Mouse (Mus musculus): ENCODE data around the gene St6galnac6. TPM values are rescaled to one million over a fixed set of nuclear protein-coding genes. Genes with fewer than 3 reads are reported as not detected.

The St6galnac6 gene
- 13.3 and 25.7 TPM in 2 replicates for polyA plus RNA-seq (2011; ENCODE audit: insufficient read depth, insufficient read length, low replicate concordance, missing spikeins)

GRCm38 (mm10) chr2:32599409-32599808, at the start of gene St6galnac6:
Gene St6galnac6 (plus strand): TSS chr2:32599709.
- 80% methylated on average over 3 of the region's 3 CpGs for WGBS
- H3K27ac ChIP-seq (ENCODE audit: control insufficient read depth, insufficient read depth, low read depth, low read length, poor library complexity), result no peak within 1 kb of the TSS
- no peak within 1 kb of the TSS for H3K4me3 ChIP-seq (replicated peaks; ENCODE audit: control insufficient read depth, low read depth, low read length)
- TF ChIP-seq CTCF (IDR thresholded peaks at IDR 0.05; ENCODE audit: control insufficient read depth, insufficient read depth, low read length) (no peak), POLR2A (IDR thresholded peaks at IDR 0.05; ENCODE audit: borderline replicate concordance, control insufficient read depth, low read depth, low read length) (no peak)
- H3K4me1 ChIP-seq (ENCODE audit: control insufficient read depth, insufficient read depth, low read length), result peaks cover 1% of the 10 kb centered on the region; the same call in 1 of the 2 replicates

DNA sequence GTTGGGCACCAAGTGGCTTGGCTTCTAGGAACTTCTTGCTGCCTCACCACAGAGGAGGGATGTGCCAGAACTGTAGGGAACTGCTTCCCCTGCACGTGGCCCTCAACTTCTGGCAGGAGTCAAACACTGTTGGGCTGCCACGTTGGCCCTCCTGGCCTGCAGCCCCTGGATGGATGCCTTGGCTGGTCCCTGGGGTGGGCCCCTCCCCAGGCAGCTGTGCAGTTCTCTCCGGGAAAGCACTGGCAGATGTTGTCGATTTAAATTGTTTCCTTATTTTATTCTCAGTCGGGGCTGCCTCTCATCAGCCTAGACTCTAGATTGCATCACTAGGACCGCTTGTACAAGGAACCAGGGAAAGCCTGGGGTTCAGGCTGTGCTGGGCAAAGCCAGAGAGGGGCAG, 49.7 kb upstream of the St6galnac6 start:
- no peak for TF ChIP-seq CTCF (IDR thresholded peaks at IDR 0.05; ENCODE audit: control insufficient read depth, insufficient read depth, low read length)
- TF ChIP-seq POLR2A (IDR thresholded peaks at IDR 0.05; ENCODE audit: borderline replicate concordance, control insufficient read depth, low read depth, low read length), result no peak
- H3K4me1 ChIP-seq (ENCODE audit: control insufficient read depth, insufficient read depth, low read length), result peaks cover 7% of the 10 kb centered on the region
- no peak overlapping the region for H3K4me3 ChIP-seq (replicated peaks; ENCODE audit: control insufficient read depth, low read depth, low read length)
- no peak overlapping the region for H3K27ac ChIP-seq (ENCODE audit: control insufficient read depth, insufficient read depth, low read depth, low read length, poor library complexity)
- WGBS, result 8% methylated on average over 6 of the region's 6 CpGs

DNA sequence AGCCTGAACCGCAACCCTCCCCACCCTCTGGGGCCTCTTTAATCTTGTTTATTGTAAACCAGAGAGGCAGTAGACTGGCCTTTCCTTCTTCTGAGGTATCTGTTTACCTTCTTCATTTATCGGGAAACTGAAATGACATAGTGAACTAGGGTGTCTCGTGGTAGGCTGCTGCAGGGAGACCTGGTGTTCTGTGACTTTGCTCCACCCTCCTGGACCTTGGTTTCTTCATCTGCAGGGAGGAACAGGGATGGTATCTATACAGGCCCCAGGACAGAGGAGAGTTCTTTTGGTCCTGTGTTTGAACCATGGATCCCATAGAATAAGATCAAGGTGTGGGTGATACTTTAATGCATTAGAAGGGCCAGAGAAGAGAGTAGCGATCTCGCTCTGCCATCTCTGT, 48.3 kb upstream of the St6galnac6 start:
- WGBS, result 83% methylated on average over 5 of the region's 5 CpGs
- H3K4me1 ChIP-seq (ENCODE audit: control insufficient read depth, insufficient read depth, low read length), result peaks cover 7% of the 10 kb centered on the region
- H3K27ac ChIP-seq (ENCODE audit: control insufficient read depth, insufficient read depth, low read depth, low read length, poor library complexity), result no peak overlapping the region
- no peak for TF ChIP-seq CTCF (IDR thresholded peaks at IDR 0.05; ENCODE audit: control insufficient read depth, insufficient read depth, low read length)
- TF ChIP-seq POLR2A (IDR thresholded peaks at IDR 0.05; ENCODE audit: borderline replicate concordance, control insufficient read depth, low read depth, low read length), result no peak
- no peak overlapping the region for H3K4me3 ChIP-seq (replicated peaks; ENCODE audit: control insufficient read depth, low read depth, low read length)

GRCm38 (mm10) chr2:32553592-32554148, 45.8 kb upstream of the St6galnac6 start:
- peaks cover 5% of the 10 kb centered on the region for H3K4me1 ChIP-seq (ENCODE audit: control insufficient read depth, insufficient read depth, low read length)
- WGBS, result 6% methylated on average over 7 of the region's 7 CpGs
- H3K4me3 ChIP-seq (replicated peaks; ENCODE audit: control insufficient read depth, low read depth, low read length), result no peak overlapping the region

GRCm38 (mm10) chr2:32555484-32555883, 44.0 kb upstream of the St6galnac6 start:
- no peak for TF ChIP-seq POLR2A (IDR thresholded peaks at IDR 0.05; ENCODE audit: borderline replicate concordance, control insufficient read depth, low read depth, low read length)
- TF ChIP-seq CTCF (IDR thresholded peaks at IDR 0.05; ENCODE audit: control insufficient read depth, insufficient read depth, low read length), result no peak
- Histone ChIP-seq H3K4me3 (replicated peaks; ENCODE audit: control insufficient read depth, low read depth, low read length) (no peak overlapping the region), H3K27ac (ENCODE audit: control insufficient read depth, insufficient read depth, low read depth, low read length, poor library complexity) (no peak overlapping the region), H3K4me1 (ENCODE audit: control insufficient read depth, insufficient read depth, low read length) (peaks cover 5% of the 10 kb centered on the region)
- WGBS, result 55% methylated on average over 4 of the region's 4 CpGs

More at GRCm38 (mm10) chr2:32553592-32554148, 45.8 kb upstream of the St6galnac6 start:
- TF ChIP-seq POLR2A (IDR thresholded peaks at IDR 0.05; ENCODE audit: borderline replicate concordance, control insufficient read depth, low read depth, low read length) (no peak), CTCF (IDR thresholded peaks at IDR 0.05; ENCODE audit: control insufficient read depth, insufficient read depth, low read length) (no peak)
- H3K27ac ChIP-seq (ENCODE audit: control insufficient read depth, insufficient read depth, low read depth, low read length, poor library complexity), result peak overlapping the region; percentile 64; the same call in 1 of the 2 replicates

GRCm38 (mm10) chr2:32556019-32556418, 43.5 kb upstream of the St6galnac6 start:
- WGBS, result 57% methylated on average over 7 of the region's 7 CpGs
- H3K4me1 ChIP-seq (ENCODE audit: control insufficient read depth, insufficient read depth, low read length), result peaks cover 5% of the 10 kb centered on the region
- no peak overlapping the region for H3K27ac ChIP-seq (ENCODE audit: control insufficient read depth, insufficient read depth, low read depth, low read length, poor library complexity)
- no peak for TF ChIP-seq POLR2A (IDR thresholded peaks at IDR 0.05; ENCODE audit: borderline replicate concordance, control insufficient read depth, low read depth, low read length)
- TF ChIP-seq CTCF (IDR thresholded peaks at IDR 0.05; ENCODE audit: control insufficient read depth, insufficient read depth, low read length), result no peak
- no peak overlapping the region for H3K4me3 ChIP-seq (replicated peaks; ENCODE audit: control insufficient read depth, low read depth, low read length)

- TF ChIP-seq CTCF (IDR thresholded peaks at IDR 0.05; ENCODE audit: control insufficient read depth, insufficient read depth, low read length), result no peak
- no peak for TF ChIP-seq POLR2A (IDR thresholded peaks at IDR 0.05; ENCODE audit: borderline replicate concordance, control insufficient read depth, low read depth, low read length)
- no peak overlapping the region for H3K4me3 ChIP-seq (replicated peaks; ENCODE audit: control insufficient read depth, low read depth, low read length)
- H3K4me1 ChIP-seq (ENCODE audit: control insufficient read depth, insufficient read depth, low read length), result no peaks in the 10 kb centered on the region
- WGBS, result 89% methylated on average over 5 of the region's 5 CpGs
- no peak overlapping the region for H3K27ac ChIP-seq (ENCODE audit: control insufficient read depth, insufficient read depth, low read depth, low read length, poor library complexity)
Observed at GRCm38 (mm10) chr2:32559570-32559969, 39.9 kb upstream of the St6galnac6 start.

DNA sequence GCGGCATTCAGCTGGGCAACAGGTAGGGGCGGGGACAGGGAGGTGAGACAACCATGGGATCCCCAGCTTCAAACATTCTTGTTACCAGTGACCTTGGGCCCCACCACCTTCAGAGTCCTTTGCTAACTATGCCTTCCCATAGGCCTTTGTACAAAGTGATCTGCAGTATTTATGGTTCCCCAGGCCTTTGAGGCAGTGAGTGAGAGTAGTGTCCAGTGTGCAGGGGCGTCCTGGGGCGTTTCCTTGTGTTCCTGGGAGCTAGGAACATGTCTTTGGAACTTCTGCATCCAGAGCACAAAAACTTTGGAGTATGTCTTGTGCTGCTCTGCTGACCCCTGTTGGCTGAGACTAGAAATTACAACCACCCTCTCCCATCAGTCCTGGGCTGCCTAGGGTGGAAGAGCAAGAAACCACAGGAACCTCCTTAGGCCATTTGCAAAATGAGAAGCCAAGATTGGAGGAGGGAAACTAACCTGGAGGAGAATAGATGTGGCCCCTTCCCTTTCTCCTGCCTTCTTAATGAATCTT, 32.9 kb upstream of the St6galnac6 start:
- no peak overlapping the region for H3K27ac ChIP-seq (ENCODE audit: control insufficient read depth, insufficient read depth, low read depth, low read length, poor library complexity)
- no peaks in the 10 kb centered on the region for H3K4me1 ChIP-seq (ENCODE audit: control insufficient read depth, insufficient read depth, low read length)
- 43% methylated on average over 4 of the region's 4 CpGs for WGBS
- no peak overlapping the region for H3K4me3 ChIP-seq (replicated peaks; ENCODE audit: control insufficient read depth, low read depth, low read length)
- peak; percentile 84 for TF ChIP-seq CTCF (IDR thresholded peaks at IDR 0.05; ENCODE audit: control insufficient read depth, insufficient read depth, low read length)
- TF ChIP-seq POLR2A (IDR thresholded peaks at IDR 0.05; ENCODE audit: borderline replicate concordance, control insufficient read depth, low read depth, low read length), result no peak
